Mouse (Mus musculus): ENCODE measurements around the gene Lgals3.
"Not testable (repeated sequence)": the region's sequence is repeated elsewhere in the genome, so short reads cannot be mapped to it uniquely, and the experiment has no call there.

GRCm38 (mm10) chr14:47321581-47321980 lies 46.0 kb upstream of the Lgals3 start:
- TF ChIP-seq CTCF, POLR2A (IDR thresholded peaks at IDR 0.05; ENCODE audit: insufficient read depth, low read depth, low read length): not testable (repeated sequence)

Data from olfactory bulb, adult 2 months (tissue).